Mouse (Mus musculus) macrophage (primary cell): ENCODE data around the gene Cldn14. TPM values are rescaled to one million over a fixed set of nuclear protein-coding genes. Genes with fewer than 3 reads are reported as not detected.

Experiments used
- H3K27ac ChIP-seq: fragments of 350-480 bp; formaldehyde crosslinking; 2 replicates; pipeline ENCODE4 v1.9.0; 2021
- H3K36me3 ChIP-seq: fragments of 350-480 bp; formaldehyde crosslinking; 2 replicates; pipeline ENCODE4 v1.9.0; 2021; ENCODE audit errors: inconsistent target
- H3K4me3 ChIP-seq: fragments of 350-480 bp; formaldehyde crosslinking; 2 replicates; pipeline ENCODE4 v1.9.0; 2021; ENCODE audit errors: inconsistent target
- H3K79me2 ChIP-seq: fragments of 350-480 bp; formaldehyde crosslinking; 2 replicates; pipeline ENCODE4 v1.9.0; 2021; ENCODE audit errors: inconsistent target
- WGBS: methylation state at CpG from one replicate; pipeline ENCODE4 v1.1.7; 2026; ENCODE audit warnings: inconsistent platforms; ENCODE audit not compliant: missing documents; 5-methylcytosine and 5-hydroxymethylcytosine counted together
- polyA plus RNA-seq: library from polyadenylated mRNA; stranded (reverse); fragments of 250-400 nt; gene quantifications from 3 replicates; pipeline ENCODE4 v1.2.4, GENCODE M21; 2018; ENCODE audit warnings: inconsistent platforms

Gene Cldn14
- polyA plus RNA-seq, 1 experiment from 2014 or later = not detected

DNA sequence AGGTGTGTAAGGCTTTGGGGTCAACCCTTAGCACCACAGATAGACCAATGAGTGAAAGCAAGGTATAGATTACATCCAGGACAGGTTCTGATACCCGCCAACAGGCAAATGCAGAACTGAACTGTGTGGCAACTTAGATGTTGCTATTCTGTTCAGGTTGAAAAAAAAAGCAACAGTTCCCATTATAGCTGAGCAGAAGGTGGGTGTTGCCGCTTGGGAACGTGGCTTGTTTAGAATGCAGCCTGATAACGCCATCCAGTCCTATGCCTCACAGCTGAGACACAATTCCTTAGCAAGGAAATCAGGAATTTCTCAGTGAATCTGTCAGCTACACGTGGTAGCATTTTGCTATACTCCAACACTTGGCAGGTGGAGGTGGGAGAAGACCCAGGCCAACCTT is 115.4 kb downstream of the Cldn14 start:
- no peak overlapping the region for H3K27ac ChIP-seq
- no peak overlapping the region for H3K4me3 ChIP-seq
- 88% methylated on average over 5 of the region's 5 CpGs for WGBS
- H3K36me3 ChIP-seq = no peaks in the 10 kb centered on the region; the same call in 1 of the 2 replicates
- no peaks in the 10 kb centered on the region for H3K79me2 ChIP-seq

DNA sequence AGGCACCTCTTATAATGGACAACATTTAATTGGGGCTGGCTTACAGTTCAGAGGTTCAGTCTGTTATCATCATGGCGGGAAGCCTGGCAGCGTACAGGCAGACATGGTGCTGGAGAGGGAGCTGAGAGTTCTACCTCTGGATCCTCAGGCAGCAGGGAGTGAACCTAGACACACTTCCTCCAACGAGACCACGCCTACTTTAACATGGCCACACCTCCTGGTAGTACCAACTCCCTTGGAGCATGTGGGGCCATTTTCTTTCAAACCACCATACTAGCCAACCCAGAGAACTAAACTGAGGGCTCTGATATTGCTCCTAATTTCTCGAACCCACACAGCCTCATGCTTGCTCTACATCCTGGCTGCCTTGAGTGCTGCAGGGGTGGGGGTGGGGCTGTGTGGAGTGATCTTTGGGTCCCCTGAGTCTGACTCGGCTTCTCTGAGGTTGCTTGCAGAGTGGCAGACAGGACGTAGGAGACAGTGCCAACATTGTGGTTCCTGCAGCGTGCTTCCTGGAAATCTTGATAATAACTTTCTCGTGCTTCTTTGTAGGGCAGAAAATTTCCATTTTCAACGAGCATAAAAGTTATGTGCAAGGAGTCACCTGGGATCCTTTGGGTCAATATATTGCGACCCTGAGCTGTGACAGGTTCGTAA is 117.6 kb downstream of the Cldn14 start:
- H3K4me3 ChIP-seq = no peak overlapping the region
- H3K79me2 ChIP-seq = no peaks in the 10 kb centered on the region
- no peak overlapping the region for H3K27ac ChIP-seq
- 58% methylated on average over 12 of the region's 12 CpGs for WGBS
- H3K36me3 ChIP-seq = no peaks in the 10 kb centered on the region; the same call in 1 of the 2 replicates

DNA sequence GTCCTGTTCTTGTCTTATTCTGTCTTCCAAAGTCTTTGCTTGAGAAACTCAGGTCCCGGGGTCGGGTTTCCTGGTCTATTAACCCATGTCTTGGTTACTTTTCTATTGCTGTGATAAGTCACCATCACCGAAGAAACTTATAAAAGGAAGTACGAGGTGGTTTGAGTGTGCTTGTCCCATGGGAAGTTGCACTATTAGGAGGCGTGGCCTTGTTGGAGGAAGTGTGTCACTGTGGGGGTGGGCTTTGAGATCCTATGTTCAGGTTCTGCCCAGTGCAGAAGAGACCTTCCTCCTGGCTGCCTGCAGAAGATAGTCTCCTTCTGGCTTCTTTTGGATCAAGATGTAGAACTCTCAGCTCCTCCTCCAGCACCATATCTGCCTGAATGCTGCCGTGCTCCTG is 120.2 kb downstream of the Cldn14 start:
- Histone ChIP-seq H3K79me2 (peaks cover 8% of the 10 kb centered on the region; the same call in 1 of the 2 replicates), H3K27ac (no peak overlapping the region), H3K4me3 (no peak overlapping the region), H3K36me3 (no peaks in the 10 kb centered on the region; the same call in 1 of the 2 replicates)
- 68% methylated on average over 6 of the region's 6 CpGs for WGBS

DNA sequence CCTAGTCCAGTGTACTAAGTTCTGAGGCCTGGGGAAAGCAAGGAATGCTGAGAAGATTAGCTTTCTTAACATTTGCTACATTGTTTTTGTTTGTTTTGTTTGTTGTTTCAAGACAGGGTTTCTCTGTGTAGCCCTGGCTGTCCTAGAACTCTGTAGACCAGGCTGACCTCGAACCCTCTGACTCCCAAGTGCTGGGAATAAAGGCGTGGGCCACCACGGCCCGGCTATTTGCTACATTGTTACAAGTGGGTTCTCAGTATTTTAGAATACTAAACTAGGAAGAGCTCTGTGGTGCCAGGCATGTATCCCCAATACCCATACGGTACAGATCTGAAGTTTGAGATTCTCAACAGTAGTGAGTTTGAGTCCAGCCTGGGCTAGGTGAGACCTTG is 123.9 kb downstream of the Cldn14 start:
- Histone ChIP-seq H3K79me2 (peaks cover 8% of the 10 kb centered on the region; the same call in 1 of the 2 replicates), H3K4me3 (peak overlapping the region; percentile 91), H3K27ac (peak overlapping the region; percentile 25; the same call in 1 of the 2 replicates), H3K36me3 (no peaks in the 10 kb centered on the region)
- WGBS = 44% methylated on average over 5 of the region's 5 CpGs

DNA sequence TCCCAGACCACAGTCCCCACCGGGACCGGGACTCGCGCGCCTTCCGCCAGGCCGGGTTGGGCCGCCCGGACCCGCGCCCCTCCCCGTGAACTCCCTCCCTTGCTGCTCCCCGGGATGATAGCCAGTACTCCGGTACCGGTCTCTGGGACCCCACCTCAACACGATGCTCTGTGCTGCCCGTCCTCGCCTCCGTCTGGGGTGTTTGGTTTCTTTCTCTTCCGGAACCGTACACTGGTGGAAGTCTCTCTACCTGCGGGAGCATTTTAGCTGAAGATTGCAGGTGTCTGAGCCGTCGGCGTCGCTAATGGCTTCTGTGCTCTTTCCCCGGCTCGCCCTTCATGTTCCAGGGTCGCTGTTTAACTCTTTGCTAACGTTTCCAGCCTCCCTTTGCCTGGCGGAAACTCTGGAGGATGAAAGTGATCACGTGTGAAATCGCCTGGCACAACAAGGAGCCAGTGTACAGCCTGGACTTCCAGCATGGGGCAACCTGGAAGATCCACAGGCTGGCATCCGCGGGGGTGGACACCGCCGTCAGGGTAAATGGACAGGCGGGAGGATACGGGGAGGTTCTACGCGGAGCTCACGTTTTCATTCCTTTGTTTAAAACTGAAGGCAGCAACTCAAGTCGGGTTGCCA is 124.4 kb downstream of the Cldn14 start:
- no peaks in the 10 kb centered on the region for H3K36me3 ChIP-seq
- H3K79me2 ChIP-seq = peaks cover 8% of the 10 kb centered on the region; the same call in 1 of the 2 replicates
- WGBS = under 1% methylated on average over 38 of the region's 43 CpGs
- peak overlapping the region; percentile 25; the same call in 1 of the 2 replicates for H3K27ac ChIP-seq
- peak overlapping the region; percentile 91 for H3K4me3 ChIP-seq

DNA sequence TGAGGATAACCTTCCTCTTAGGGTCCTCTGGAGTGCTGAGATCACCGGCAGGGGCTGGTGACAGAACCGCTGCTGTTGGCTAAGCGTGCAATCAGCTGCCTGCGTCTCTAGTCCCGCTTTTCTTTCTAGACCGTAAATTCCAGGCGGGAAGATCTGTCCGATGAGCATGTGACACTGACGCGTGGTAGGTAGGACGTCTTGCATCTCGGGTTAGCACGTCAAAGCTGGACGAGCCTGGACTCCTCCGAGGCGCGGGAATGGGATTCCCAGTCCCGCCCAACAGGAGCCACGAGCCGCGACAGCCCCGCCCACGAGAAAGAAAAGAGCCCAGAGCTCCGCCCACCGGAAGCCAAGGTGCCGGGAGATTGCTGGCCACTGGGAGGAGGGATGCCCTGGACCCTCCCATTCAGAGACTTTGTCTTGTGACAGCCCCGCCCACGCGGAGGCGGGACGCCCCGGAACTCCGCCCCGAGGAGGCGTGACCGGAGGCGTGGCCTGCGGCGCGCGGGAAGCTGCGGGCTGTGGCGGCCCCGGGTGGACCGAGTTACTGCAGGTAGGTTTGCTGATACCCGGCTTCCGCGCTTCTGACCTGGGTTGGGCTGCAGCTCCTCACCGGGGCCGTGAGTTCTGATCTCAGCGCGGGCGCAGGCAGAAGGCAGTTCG is 125.1 kb downstream of the Cldn14 start, which contains the start of gene Chaf1b:
TSS of gene Chaf1b (plus strand) at position 479 of the 663 bp plus-strand sequence.
- Histone ChIP-seq H3K27ac (peak within 1 kb of the TSS; percentile 31), H3K4me3 (peak within 1 kb of the TSS; percentile 91), H3K36me3 (no peaks in the 10 kb centered on the region), H3K79me2 (peaks cover 8% of the 10 kb centered on the region; the same call in 1 of the 2 replicates)
- under 1% methylated on average over 53 of the region's 54 CpGs for WGBS

DNA sequence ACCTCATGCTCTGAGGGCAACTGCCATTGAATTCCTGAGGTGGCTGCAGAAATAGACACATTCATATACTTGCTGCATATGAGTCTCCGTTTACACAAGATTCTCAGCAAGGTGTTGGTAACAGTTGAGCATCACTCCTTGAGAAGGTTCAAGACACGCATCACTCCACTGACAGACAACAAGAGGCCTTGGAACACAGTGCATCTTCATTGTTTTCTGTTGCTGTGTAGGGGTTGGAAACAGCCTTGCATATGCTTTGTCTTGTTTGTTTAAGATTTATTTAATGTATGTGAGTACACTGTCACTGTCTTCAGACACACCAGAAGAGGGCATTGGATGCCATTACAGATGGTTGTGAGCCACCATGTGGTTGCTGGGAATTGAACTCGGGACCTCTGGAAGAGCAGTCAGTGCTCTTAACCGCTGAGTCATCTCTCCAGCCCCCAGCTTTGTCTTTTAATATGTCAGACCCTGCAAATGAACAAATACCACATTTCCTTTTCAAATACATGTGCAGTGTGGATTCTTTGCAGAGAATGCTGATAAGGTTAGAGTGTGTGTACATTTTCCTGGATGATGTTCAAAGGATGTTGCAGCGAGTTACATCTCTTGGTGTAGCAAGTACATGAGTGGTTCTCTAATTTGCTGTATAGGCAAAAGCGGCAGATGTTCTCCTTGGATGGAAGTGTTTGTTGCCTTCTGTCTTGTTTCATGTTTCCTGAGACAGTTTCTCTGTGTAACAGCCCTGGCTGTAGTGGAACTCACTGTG is 130.8 kb downstream of the Cldn14 start:
- Histone ChIP-seq H3K79me2 (no peaks in the 10 kb centered on the region), H3K27ac (no peak overlapping the region)
- WGBS = 90% methylated on average over 6 of the region's 6 CpGs

DNA sequence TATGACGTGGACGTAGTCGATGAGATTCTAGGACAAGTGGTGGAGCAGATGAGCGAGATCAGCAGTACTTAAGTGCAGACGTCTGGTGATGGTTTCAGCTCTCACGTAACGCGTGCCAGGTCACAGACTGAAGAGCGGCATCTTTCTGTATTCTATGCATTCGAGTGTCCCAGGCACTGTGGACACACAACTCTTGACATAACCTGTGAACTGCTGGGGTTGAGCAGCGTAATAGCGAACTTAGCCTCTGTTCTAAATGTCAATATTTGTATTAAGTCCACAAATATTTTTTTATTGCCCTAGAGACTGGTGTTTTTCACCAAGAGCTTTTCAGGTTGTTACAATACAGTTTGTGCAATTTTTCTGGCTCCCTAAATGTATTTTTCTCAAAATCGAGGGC is 133.8 kb downstream of the Cldn14 start:
- 95% methylated on average over 13 of the region's 13 CpGs for WGBS

More for the DNA sequence above, 130.8 kb downstream of the Cldn14 start:
- Histone ChIP-seq H3K36me3 (peaks cover 42% of the 10 kb centered on the region), H3K4me3 (no peak overlapping the region)

More for the DNA sequence above, 133.8 kb downstream of the Cldn14 start:
- H3K36me3 ChIP-seq = peaks cover 69% of the 10 kb centered on the region
- H3K4me3 ChIP-seq = no peak overlapping the region
- no peak overlapping the region for H3K27ac ChIP-seq
- peaks cover 11% of the 10 kb centered on the region; the same call in 1 of the 2 replicates for H3K79me2 ChIP-seq

Other genes starting within 250 kb of the Cldn14 start
- gene Morc3, start 176.7 kb downstream of the Cldn14 start, polyA plus RNA-seq = 56.4 to 70.3 TPM (median 62.3 TPM) in 3 replicates
- gene Chaf1b, start 124.9 kb downstream of the Cldn14 start, polyA plus RNA-seq = 4.0 to 25.9 TPM (median 14.0 TPM) in 3 replicates
- not detected in 3 replicates for gene Sim2, start 76.1 kb upstream of the Cldn14 start, polyA plus RNA-seq